15 mouse cellular contexts compared by ENCODE assay signal in genomic region chr11:56792691-56793090, GRCm38 (mm10).
"Had no signal": no experiment of that assay in that cellular context is flagged by ENCODE, and none has a peak within 500 bp of the region (broad histone marks: within the 10 kb centered on the region; RNA-seq: fewer than 3 reads in every experiment).

No protein-coding gene starts in this region.

- H3K9me3 ChIP-seq: intestine, embryonic 15.5 days; limb, embryonic 10.5 days; liver, embryonic 12.5 days; midbrain, embryonic 15.5 days; neural tube, embryonic 12.5 days; stomach, embryonic 15.5 days had no signal

- H3K36me3 ChIP-seq: intestine, embryonic 15.5 days; limb, embryonic 10.5 days; liver, embryonic 12.5 days; midbrain, embryonic 15.5 days; neural tube, embryonic 12.5 days; stomach, embryonic 15.5 days had no signal

- ATAC-seq: intestine, embryonic 15.5 days; liver, embryonic 12.5 days; midbrain, embryonic 15.5 days had no signal

- H3K27me3 ChIP-seq: intestine, embryonic 15.5 days; liver, embryonic 12.5 days; megakaryocyte, embryonic 14.5 days; midbrain, embryonic 15.5 days; neural tube, embryonic 12.5 days; stomach, embryonic 15.5 days had no signal

- H3K4me1 ChIP-seq: intestine, embryonic 15.5 days; limb, embryonic 10.5 days; liver, embryonic 12.5 days; megakaryocyte, embryonic 14.5 days; midbrain, embryonic 15.5 days; neural tube, embryonic 12.5 days; stomach, embryonic 15.5 days had no signal

- H3K27ac ChIP-seq: intestine, embryonic 15.5 days; limb, embryonic 10.5 days; liver, embryonic 12.5 days; macrophage; midbrain, embryonic 15.5 days; neural tube, embryonic 12.5 days; stomach, embryonic 15.5 days had no signal

- DNase-seq: kidney, adult 18-20 months; kidney, postnatal 10 days; kidney, postnatal 4 days; lung, embryonic 14.5 days; lung, postnatal 10 days; thymus, postnatal 36 days had no signal

- H3K9ac ChIP-seq: intestine, embryonic 15.5 days; liver, embryonic 12.5 days; lung, embryonic 14.5 days; midbrain, embryonic 15.5 days; neural tube, embryonic 12.5 days; stomach, embryonic 15.5 days had no signal

- H3K4me3 ChIP-seq: intestine, embryonic 15.5 days; limb, embryonic 10.5 days; liver, embryonic 12.5 days; megakaryocyte, embryonic 14.5 days; midbrain, embryonic 15.5 days; neural tube, embryonic 12.5 days; stomach, embryonic 15.5 days had no signal

- H3K4me2 ChIP-seq: intestine, embryonic 15.5 days; liver, embryonic 12.5 days; lung, embryonic 14.5 days; midbrain, embryonic 11.5 days; midbrain, embryonic 15.5 days; neural tube, embryonic 12.5 days; stomach, embryonic 15.5 days had no signal
